Mouse (Mus musculus) T-cell, adult 66 days (primary cell): Measurements from ENCODE around the gene Cdh10. TPM values are rescaled to one million over a fixed set of nuclear protein-coding genes. Genes with fewer than 3 reads are reported as not detected.

ENCODE experiments used
- total RNA-seq, 2 experiments: library from RNA; stranded (reverse); gene quantifications; 3 replicates in 1 of 2; 4 replicates in 1 of 2; pipeline ENCODE4 v1.2.4; 2023

Cdh10 gene
- not detected for total RNA-seq

DNA sequence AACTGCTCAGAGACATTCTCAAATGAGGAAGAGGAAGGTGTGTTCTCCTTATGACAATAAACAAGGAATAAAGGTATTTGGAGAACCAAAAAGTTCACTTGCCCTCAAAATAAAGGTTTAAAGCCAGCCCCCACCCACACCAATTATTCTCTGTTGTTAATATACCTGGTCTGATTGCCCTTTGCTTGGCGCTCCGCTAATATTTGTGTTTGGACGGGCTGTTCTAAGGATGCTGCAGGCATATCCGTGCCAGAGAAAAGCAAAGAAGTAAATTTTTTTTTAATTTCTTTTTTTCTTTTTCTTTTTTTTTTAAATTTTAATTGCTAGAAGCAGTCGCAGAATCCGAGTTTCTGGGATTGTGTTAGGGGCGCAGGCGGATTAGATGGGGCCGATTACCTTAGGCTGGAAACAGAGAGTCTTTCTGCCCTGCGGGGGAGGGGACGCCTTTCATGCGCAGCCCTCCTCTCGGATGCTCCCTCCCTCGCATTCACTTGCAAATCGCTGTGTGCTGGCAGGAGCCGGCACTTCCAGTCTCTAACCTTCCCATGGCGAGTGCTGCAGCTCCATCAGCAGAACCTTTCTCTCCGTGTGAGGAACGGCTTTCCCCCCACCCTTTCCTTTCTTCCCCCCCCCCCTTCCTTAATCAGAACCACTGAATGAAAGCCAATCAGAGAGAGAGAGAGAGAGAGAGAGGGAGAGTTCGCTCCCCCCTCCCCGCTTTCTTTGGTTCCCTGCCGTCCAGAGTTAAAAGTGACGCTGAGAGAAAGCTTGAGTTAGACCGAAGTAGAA, at the start of gene Cdh10:
Cdh10 (plus strand) TSS at position 763 of the 789 bp plus-strand sequence.

